Mouse (Mus musculus): ENCODE results near the gene Hacd2. TPM values are rescaled to one million over a fixed set of nuclear protein-coding genes. Genes with fewer than 3 reads are reported as not detected.

The Hacd2 gene
- polyA plus RNA-seq, 1 experiment: 190 TPM

GRCm38 (mm10) chr16:35113496-35113895, 91.3 kb downstream of the Hacd2 start:
- no peak for DNase-seq (ENCODE audit: low spot score)

- no peak for DNase-seq (ENCODE audit: low spot score)
These were observed 94.2 kb downstream of the Hacd2 start for GRCm38 (mm10) chr16:35116328-35116956.

- DNase-seq (ENCODE audit: low spot score): no peak
These were observed 95.2 kb downstream of the Hacd2 start for GRCm38 (mm10) chr16:35117436-35117835.

GRCm38 (mm10) chr16:35120603-35121002, 98.4 kb downstream of the Hacd2 start:
- no peak for DNase-seq (ENCODE audit: low spot score)

- no peak for DNase-seq (ENCODE audit: low spot score)
These were observed 105.0 kb downstream of the Hacd2 start for GRCm38 (mm10) chr16:35127270-35127669.

- no peak for DNase-seq (ENCODE audit: low spot score)
These were observed 107.9 kb downstream of the Hacd2 start for GRCm38 (mm10) chr16:35130172-35130571.

GRCm38 (mm10) chr16:35139416-35139815, 117.2 kb downstream of the Hacd2 start:
- no peak for DNase-seq (ENCODE audit: low spot score)

GRCm38 (mm10) chr16:35139873-35140619, 117.8 kb downstream of the Hacd2 start:
- no peak for DNase-seq (ENCODE audit: low spot score)

- DNase-seq (ENCODE audit: low spot score): no peak
These were observed 118.4 kb downstream of the Hacd2 start for GRCm38 (mm10) chr16:35140620-35140975.

- no peak for DNase-seq (ENCODE audit: low spot score)
These were observed 119.6 kb downstream of the Hacd2 start for GRCm38 (mm10) chr16:35141839-35142238.

GRCm38 (mm10) chr16:35146153-35146552, 123.9 kb downstream of the Hacd2 start:
- no peak for DNase-seq (ENCODE audit: low spot score)

GRCm38 (mm10) chr16:35153146-35153755, 131.0 kb downstream of the Hacd2 start:
- no peak for DNase-seq (ENCODE audit: low spot score)

GRCm38 (mm10) chr16:35154245-35154640, 132.0 kb downstream of the Hacd2 start:
- no peak for DNase-seq (ENCODE audit: low spot score)

- peak; percentile 46 for DNase-seq (ENCODE audit: low spot score)
These were observed 132.6 kb downstream of the Hacd2 start, which contains the start of gene Adcy5 for GRCm38 (mm10) chr16:35154641-35155390. Gene Adcy5, plus strand, starts transcription at chr16:35154877.

- peak; percentile 50 for DNase-seq (ENCODE audit: low spot score)
These were observed 133.4 kb downstream of the Hacd2 start for GRCm38 (mm10) chr16:35155391-35156305.

- peak; percentile 63 for DNase-seq (ENCODE audit: low spot score)
These were observed 134.1 kb downstream of the Hacd2 start for GRCm38 (mm10) chr16:35156306-35156695.

- DNase-seq (ENCODE audit: low spot score): no peak
These were observed 134.6 kb downstream of the Hacd2 start for GRCm38 (mm10) chr16:35156832-35157231.
